Mouse (Mus musculus) retina, embryonic 14.5 days (tissue): ENCODE measurements around the gene Trim38.

ENCODE experiments used
- DNase-seq: peaks from one replicate; pipeline ENCODE4 v3.0.0-alpha.2; 2015; ENCODE audit warnings: low spot score

The Trim38 gene

DNA sequence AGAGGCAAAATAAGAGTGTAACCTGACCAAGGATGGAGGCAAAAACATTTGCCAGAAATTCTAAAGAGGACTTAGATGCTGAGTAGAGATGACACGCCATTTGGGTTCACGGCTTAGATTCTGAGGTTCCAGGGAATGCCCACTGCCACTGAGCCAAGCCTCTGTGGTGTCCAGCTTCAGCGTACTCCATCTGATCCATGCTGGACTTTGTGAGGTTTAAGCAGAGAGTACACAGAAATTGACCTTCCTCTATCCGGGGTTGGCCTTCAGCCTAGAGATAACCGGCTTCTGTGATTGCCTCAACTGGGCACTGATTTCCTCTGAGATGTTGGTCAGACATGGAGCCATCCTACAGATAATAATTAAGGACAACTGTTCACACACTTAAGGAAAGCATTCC, 66.9 kb downstream of the Trim38 start:
- DNase-seq, result no peak

DNA sequence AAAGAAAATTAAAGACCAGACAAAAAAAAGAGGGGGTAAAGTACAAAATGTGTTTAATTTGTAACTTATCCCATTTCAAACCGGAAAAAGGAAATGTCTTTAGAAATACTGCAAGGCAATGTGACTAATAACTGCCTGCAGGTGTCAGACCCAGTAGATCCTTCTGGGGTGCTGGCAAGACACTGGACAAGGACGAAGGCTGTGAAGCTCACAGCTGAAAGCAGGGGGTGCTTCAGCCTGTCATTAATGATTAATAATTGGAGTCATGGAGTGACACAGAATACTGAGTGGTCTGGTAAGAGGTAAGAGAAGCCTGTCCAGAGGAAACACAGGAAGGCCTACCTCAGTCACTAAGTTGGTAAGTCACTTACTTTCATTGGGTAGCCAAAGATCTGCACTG, 69.6 kb downstream of the Trim38 start, which contains the start of gene Slc17a3:
TSS of gene Slc17a3 (plus strand) at position 127 of the 400 bp plus-strand sequence.
- DNase-seq, result no peak
